Mouse (Mus musculus): ENCODE data around the gene Olfr449.
A peak's percentile ranks its signal among the peaks of the same experiment; 100 is the strongest.

The Olfr449 gene

DNA sequence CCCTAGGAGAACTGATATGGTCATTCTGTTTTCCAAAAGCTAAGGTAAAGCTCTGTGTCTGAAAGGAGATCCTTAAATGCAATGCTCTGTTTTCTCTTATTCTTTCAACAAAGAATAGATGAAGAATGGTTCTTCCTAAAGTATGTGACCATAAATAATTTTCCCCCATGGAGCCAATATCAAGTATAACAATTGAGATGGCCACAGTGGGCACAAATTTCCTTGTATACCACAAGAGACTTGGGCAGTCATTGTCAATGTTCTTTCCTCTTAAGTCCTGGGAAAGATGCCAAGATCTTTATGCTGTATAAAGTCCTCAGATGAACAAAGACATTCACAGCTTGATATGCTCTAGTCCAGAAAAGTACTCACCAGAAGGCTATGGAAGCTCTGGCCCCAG lies at the start of gene Olfr449:
Olfr449 (plus strand) TSS at position 301 of the 400 bp plus-strand sequence.
- DNase-seq (ENCODE audit: low read depth, low spot score) = no peak

DNA sequence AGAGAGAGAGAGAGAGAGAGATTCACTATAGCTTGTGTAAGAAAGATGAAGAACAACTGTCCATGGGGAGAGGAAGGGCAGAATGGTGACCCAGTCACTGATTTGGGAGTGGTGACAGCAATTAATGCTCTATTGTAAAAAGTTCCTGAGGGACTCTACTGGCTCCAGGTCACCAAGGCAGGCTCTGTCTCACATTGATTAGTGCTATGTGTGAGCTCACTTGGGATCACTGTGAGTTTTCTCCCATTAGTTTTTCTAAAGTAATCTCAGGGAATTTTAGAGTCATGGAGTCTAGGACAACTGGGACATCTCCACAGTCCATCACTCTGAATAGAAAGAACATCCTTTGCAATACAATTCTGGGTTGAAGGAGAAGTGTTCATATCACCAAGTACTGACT lies 49.4 kb upstream of the Olfr449 start, which contains the start of gene Olfr452:
Olfr452 (plus strand) TSS at position 301 of the 400 bp plus-strand sequence.
- no peak for DNase-seq (ENCODE audit: low read depth, low spot score)

DNA sequence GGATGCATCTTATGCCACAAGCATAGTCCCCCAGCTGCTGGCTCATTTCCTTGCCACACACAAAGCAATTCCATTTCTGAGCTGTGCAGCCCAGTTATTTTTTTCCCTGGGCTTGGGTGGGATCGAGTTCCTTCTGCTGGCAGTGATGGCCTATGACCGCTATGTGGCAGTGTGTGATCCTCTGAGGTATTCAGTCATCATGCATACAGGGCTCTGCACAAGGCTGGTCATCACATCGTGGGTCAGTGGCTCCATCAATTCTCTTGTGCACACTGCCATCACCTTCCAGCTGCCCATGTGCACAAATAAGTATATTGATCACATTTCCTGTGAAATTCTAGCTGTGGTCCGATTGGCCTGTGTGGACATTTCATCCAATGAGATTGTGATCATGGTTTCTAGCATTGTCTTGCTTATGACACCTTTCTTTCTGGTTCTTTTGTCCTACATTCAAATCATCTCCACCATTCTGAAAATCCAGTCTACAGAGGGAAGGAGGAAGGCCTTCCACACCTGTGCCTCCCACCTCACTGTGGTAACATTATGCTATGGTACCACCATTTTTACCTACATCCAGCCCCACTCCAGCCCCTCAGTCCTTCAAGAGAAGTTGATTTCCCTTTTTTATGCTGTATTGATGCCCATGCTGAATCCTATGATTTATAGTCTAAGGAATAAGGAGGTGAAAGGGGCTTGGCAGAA lies 43.8 kb upstream of the Olfr449 start:
- no peak for DNase-seq (ENCODE audit: low read depth, low spot score)

DNA sequence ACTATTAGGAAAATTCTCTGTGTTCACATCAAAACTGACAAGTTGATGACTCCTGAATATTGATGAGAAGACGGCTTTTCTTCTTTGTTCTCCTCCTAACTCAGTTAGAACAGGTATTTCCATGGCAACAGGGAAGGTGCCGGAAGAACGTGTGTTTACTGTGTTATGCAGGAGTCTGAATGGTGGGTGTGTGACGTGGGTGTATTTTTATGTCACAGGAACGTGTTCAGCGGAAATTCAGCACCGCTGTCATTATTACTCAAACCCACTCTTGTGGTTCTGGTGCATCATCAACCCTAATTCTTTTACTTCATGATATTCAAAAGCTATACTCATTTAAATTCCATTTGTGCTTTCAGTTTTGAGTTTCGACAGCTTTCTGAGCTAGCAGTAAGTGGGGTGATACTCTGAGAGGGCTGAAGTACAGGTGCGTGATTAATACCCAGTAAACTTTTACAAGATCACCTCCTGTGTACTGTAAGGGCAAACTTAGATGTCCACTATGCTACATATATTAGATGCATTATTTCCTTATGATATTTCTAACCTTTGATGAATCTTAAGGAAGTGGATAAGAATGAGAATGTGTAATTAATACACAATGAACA lies 43.1 kb upstream of the Olfr449 start:
- no peak for DNase-seq (ENCODE audit: low read depth, low spot score)

DNA sequence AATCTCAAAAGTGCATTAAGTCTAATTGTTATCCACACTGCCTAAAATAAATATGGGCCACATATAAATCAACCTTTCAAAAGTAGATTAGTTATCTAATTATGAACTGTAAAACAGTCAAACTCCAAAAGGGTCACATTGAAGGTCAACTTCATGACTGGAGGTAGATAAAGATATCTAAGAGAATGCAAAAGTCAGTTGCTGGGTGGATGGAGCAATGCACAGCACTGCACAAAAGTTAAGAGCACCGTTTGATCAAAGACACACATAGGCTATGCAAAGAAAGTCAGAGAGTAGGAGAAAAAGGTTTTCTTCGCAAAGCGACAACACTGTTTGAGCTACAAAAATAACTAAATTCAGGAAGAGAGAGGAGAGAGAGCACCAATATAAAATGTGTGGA lies 39.2 kb upstream of the Olfr449 start:
- no peak for DNase-seq (ENCODE audit: low read depth, low spot score)

DNA sequence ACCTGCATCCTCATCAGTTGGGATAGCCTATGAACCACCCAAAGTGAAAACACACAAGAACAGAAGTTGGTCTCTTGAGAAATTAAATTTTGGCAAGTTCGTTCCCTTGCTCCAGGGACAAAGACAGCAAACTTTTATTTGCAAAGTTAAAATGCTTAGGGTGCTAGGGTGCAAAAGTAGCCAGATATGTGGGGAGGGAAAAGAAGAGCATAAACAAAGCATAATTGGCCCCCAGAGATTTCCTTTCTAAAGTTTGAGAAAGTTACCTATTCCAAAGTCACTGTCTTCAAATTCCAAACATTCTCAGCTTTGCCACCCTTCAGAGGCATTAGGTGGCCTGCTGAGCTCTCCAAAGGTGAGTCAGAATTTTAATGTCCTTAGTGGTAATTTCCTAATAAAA lies 22.5 kb upstream of the Olfr449 start, which contains the start of gene Olfr450:
Olfr450 (plus strand) TSS at position 301 of the 400 bp plus-strand sequence.
- DNase-seq (ENCODE audit: low read depth, low spot score) = no peak

DNA sequence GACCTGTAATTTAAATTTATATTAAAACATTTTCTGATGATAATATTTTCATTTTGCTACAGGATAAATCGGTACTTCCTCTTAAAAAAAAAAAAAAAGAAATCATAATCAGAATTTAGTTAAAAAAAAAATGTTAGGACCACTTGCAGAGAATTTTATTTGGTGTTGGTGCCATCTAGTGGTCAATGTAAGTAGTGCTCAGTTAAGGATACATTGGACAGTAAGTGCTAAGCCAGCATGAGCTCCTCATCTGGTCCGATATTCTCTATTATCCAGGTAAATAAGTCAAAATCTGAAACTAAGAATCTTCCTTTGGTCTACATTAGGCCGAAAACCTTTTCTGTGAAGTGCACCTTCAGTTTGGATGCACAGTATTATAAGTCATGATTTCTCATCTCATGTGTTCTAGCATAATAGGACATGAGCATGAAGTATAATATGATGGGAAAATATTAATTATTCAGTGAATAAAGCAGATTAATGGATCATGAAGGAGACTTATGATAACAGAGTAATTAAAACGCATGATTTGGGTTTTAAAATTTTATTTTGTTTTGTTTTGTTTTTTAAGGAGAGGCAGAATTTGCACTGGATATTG lies 26.1 kb downstream of the Olfr449 start:
- DNase-seq (ENCODE audit: low read depth, low spot score) = peak; percentile 73

DNA sequence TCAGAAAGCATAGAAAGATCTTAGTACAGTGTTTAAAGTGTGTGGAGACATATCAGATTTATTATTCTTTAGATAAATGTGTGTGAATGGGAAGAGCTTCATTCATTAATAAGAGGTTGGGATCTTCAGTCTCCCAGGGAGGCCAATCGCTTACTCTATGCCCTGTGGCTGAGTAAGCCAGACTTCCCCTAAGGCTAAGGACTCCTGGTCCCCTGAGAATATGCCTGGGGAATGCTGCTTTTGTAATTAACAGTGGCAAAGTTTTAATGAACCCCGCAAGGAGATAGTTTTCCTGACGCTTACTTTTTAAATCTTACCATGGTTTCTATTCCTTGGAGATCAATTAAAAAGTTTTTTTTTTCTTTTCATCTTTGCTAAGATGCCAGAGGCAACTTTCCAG lies 35.5 kb downstream of the Olfr449 start:
- DNase-seq (ENCODE audit: low read depth, low spot score) = no peak

DNA sequence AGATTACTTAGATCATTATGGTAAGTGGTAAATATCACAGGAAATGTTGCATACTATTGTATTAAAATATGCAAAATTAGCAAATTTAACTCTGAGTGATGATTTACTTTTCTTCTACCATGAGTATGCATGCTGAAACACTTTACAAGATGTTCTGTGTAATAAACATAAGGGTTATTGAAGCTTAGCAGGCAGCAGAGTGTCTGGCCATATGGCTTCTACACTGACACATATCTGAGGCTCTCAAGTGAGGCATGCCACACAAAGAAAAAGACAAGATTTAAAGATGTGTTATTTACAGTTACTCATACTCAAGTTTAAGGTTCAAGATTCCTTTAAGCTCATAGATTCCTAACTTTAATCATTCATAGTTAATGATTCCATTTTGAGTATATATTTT lies 42.1 kb downstream of the Olfr449 start:
- no peak for DNase-seq (ENCODE audit: low read depth, low spot score)
